Mouse (Mus musculus) bone marrow macrophage, adult 2 months (primary cell): ENCODE results near the gene Trim25.

Experiments
- CTCF ChIP-seq: IDR thresholded peaks from 2 replicates; pipeline ENCODE4 v1.5.1; 2012; ENCODE audit warnings: low read depth, mild to moderate bottlenecking, low read length, moderate library complexity
- POLR2A ChIP-seq: IDR thresholded peaks from 2 replicates; pipeline ENCODE4 v1.6.1; 2012; ENCODE audit warnings: mild to moderate bottlenecking, low read depth, low read length, borderline replicate concordance

GRCm38 (mm10) chr11:89028871-89029405 is 29.8 kb downstream of the Trim25 start:
- TF ChIP-seq CTCF (no peak), POLR2A (no peak)
